Mouse (Mus musculus) left cerebral cortex, adult 2 months (tissue): ENCODE results near the gene Mtrf1l. TPM values are rescaled to one million over a fixed set of nuclear protein-coding genes. Genes with fewer than 3 reads are reported as not detected.

Source experiments
- DNase-seq, 2 experiments: peaks; one replicate each; pipeline ENCODE4 v3.0.0; 2021 to 2022; ENCODE audit warnings: low spot score in 2 of 2, mixed read lengths in 1 of 2; ENCODE audit errors: extremely low spot score in 1 of 2
- H3K27ac ChIP-seq: fragments of 200-600 bp; 2 replicates; pipeline ENCODE4 v1.8.1; 2022
- H3K4me3 ChIP-seq: fragments of 200-600 bp; 2 replicates; pipeline ENCODE4 v1.8.1; 2022
- CTCF ChIP-seq: fragments of 200-600 bp; IDR thresholded peaks from 2 replicates; pipeline ENCODE4 v1.8.1; 2022; ENCODE audit warnings: antibody characterized with exemption, mild to moderate bottlenecking, moderate library complexity
- intact Hi-C: fragments of 180-260 bp; cut with DNase I; formaldehyde crosslinking; loops from one replicate; pipeline ENCODE4 v1.15.1; 2025
- long read RNA-seq, 2 experiments: library from polyadenylated mRNA; stranded (forward); transcript quantifications; one replicate each; pipeline ENCODE4 v2.0.0; 2021; ENCODE audit warnings: borderline mapping rate in 2 of 2
- total RNA-seq, 2 experiments: library from RNA; stranded (reverse); gene quantifications; 2 replicates each; pipeline ENCODE4 v1.2.3; 2021

Mtrf1l gene
- total RNA-seq, result 10 to 100 TPM in 1 of 2 experiments, 1 to 10 TPM in 1; 8.2 to 10.0 TPM
- long read RNA-seq, experiment 1, partial matches to known transcripts, result 3 of 6 reads
- long read RNA-seq, experiment 1, other reads (novel, unspliced or antisense), result 1 of 6 reads
- long read RNA-seq, experiment 2, partial matches to known transcripts, result 1 of 5 reads
- long read RNA-seq, experiment 2, other reads (novel, unspliced or antisense), result 1 of 5 reads

GRCm38 (mm10) chr10:5823740-5824491 lies at the start of gene Mtrf1l:
Gene Mtrf1l (minus strand): TSS chr10:5823910.
- Histone ChIP-seq H3K4me3 (peak within 1 kb of the TSS; percentile 58), H3K27ac (peak within 1 kb of the TSS; percentile 81)
- intact Hi-C loops, result loop anchor here (1.0 kb wide), 1 partner anchor 18 kb away; no protein-coding TSS in a partner anchor
- peak; percentile 91 to 93 for DNase-seq
- peak; percentile 17 for TF ChIP-seq CTCF

GRCm38 (mm10) chr10:5871081-5871480 lies 47.4 kb upstream of the Mtrf1l start:
- TF ChIP-seq CTCF, result no peak
- Histone ChIP-seq H3K27ac (no peak overlapping the region), H3K4me3 (no peak overlapping the region)
- no peak for DNase-seq
- intact Hi-C loops, result no loop called here

GRCm38 (mm10) chr10:5867981-5868552 lies 44.4 kb upstream of the Mtrf1l start:
- no peak overlapping the region for H3K4me3 ChIP-seq
- TF ChIP-seq CTCF, result no peak
- peak overlapping the region; percentile 21 for H3K27ac ChIP-seq
- peak; percentile 15 to 43 for DNase-seq
- intact Hi-C loops, result no loop called here

GRCm38 (mm10) chr10:5865996-5866395 lies 42.3 kb upstream of the Mtrf1l start:
- intact Hi-C loops, result no loop called here
- peak; percentile 44 for TF ChIP-seq CTCF
- DNase-seq, result no peak
- no peak overlapping the region for H3K27ac ChIP-seq
- no peak overlapping the region for H3K4me3 ChIP-seq

- DNase-seq, result no peak
- intact Hi-C loops, result no loop called here
- no peak overlapping the region for H3K27ac ChIP-seq
- no peak; the same call in 1 of the 2 replicates for TF ChIP-seq CTCF
- no peak overlapping the region for H3K4me3 ChIP-seq
These were observed 39.0 kb upstream of the Mtrf1l start for GRCm38 (mm10) chr10:5862669-5863068.

GRCm38 (mm10) chr10:5860849-5861248 lies 37.1 kb upstream of the Mtrf1l start:
- intact Hi-C loops, result no loop called here
- H3K27ac ChIP-seq, result no peak overlapping the region
- TF ChIP-seq CTCF, result no peak
- no peak for DNase-seq
- no peak overlapping the region for H3K4me3 ChIP-seq

GRCm38 (mm10) chr10:5859729-5860128 lies 36.0 kb upstream of the Mtrf1l start:
- no peak for DNase-seq
- Histone ChIP-seq H3K4me3 (no peak overlapping the region), H3K27ac (no peak overlapping the region)
- TF ChIP-seq CTCF, result peak; percentile 43
- intact Hi-C loops, result no loop called here

- no peak for DNase-seq
- H3K27ac ChIP-seq, result no peak overlapping the region
- no peak overlapping the region for H3K4me3 ChIP-seq
- TF ChIP-seq CTCF, result no peak
- intact Hi-C loops, result no loop called here
These were observed 34.4 kb upstream of the Mtrf1l start for GRCm38 (mm10) chr10:5857996-5858549.

- TF ChIP-seq CTCF, result no peak
- peak in 1 of 2 experiments; percentile 24 for DNase-seq
- Histone ChIP-seq H3K4me3 (no peak overlapping the region), H3K27ac (no peak overlapping the region)
- intact Hi-C loops, result loop anchor here (5.0 kb wide), 1 partner anchor 69 kb away; the partner anchor contains the start of gene Rgs17
These were observed 29.7 kb upstream of the Mtrf1l start for GRCm38 (mm10) chr10:5853290-5853868.

- TF ChIP-seq CTCF, result peak; percentile 79
- Histone ChIP-seq H3K4me3 (no peak overlapping the region), H3K27ac (no peak overlapping the region)
- intact Hi-C loops, result loop anchor here (2.0 to 10.0 kb wide), 4 partner anchors 190 to 1028 kb away; no protein-coding TSS in a partner anchor
- no peak for DNase-seq
These were observed 23.2 kb upstream of the Mtrf1l start for GRCm38 (mm10) chr10:5846939-5847338.

- no peak overlapping the region for H3K4me3 ChIP-seq
- TF ChIP-seq CTCF, result peak; percentile 48
- H3K27ac ChIP-seq, result no peak overlapping the region
- DNase-seq, result peak in 1 of 2 experiments; percentile 29
- intact Hi-C loops, result loop anchor here (10.0 kb wide), 2 partner anchors 853 to 1033 kb away; no protein-coding TSS in a partner anchor
These were observed 17.7 kb upstream of the Mtrf1l start for GRCm38 (mm10) chr10:5841369-5841768.
